17 mouse cellular contexts compared by ENCODE assay signal in the genomic region with DNA sequence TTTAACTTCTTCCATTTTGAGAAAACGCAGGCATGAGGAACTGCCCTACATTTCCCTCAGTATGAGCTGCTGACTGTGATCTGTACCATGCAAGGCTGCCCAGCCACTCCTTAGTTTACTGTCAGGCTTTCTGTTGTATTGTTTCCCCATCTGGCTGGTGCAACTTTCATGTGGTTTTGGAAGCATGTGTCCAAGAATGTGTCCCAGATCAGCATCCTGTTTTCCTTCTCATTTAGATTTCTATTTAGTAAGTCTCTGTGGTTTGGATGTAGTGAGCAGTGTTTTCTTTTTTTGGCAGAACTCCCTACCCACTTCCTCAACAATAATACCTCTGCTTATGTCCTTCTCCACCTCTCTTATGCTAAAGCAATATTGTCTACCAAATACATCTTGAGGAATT.
A peak's percentile ranks its signal among the peaks of the same experiment; 100 is the strongest.
DNase-seq lines count a peak whose midpoint lies in the region; ATAC-seq and TF ChIP-seq lines count a peak whose summit lies in the region.
"Had no signal": no experiment of that assay in that cellular context is flagged by ENCODE, and none has a peak within 500 bp of the region (broad histone marks: within the 10 kb centered on the region; RNA-seq: fewer than 3 reads in every experiment).

No protein-coding gene starts in this region.

- DNase-seq in gastrocnemius, adult 2 months, result peak; percentile 29
- no peak for DNase-seq in gastrocnemius, postnatal 10 days
- DNase-seq in layer of hippocampus, adult 11-12 months (ENCODE audit: low spot score), result peak; percentile 12
- no peak for DNase-seq in layer of hippocampus, postnatal 14 days (ENCODE audit: low spot score in 2 of 2)
- peak; percentile 61 for DNase-seq in 416B (ENCODE audit: low read depth)
- peak; percentile 36 for DNase-seq in kidney, postnatal 0 days (ENCODE audit: low spot score)
- DNase-seq in midbrain, embryonic 11.5 days (ENCODE audit: low spot score, missing footprints), result no peak
- DNase-seq in cerebellum, adult 11-12 months, result no peak
- DNase-seq: adrenal gland, postnatal 14 days; midbrain, embryonic 14.5 days; retina, postnatal 1 day; thymus, postnatal 25 days had no signal

- no peak overlapping the region for H3K4me2 ChIP-seq in kidney, postnatal 0 days (ENCODE audit: low read length)
- H3K4me2 ChIP-seq in midbrain, embryonic 11.5 days, result no peak overlapping the region
- H3K4me2 ChIP-seq: forebrain, embryonic 12.5 days; heart, embryonic 13.5 days; limb, embryonic 13.5 days; lung, embryonic 15.5 days; neural tube, embryonic 12.5 days had no signal

- no peak for TF ChIP-seq CTCF in gastrocnemius, adult 2 months (IDR thresholded peaks at IDR 0.05)
- TF ChIP-seq CTCF in kidney, postnatal 0 days (IDR thresholded peaks at IDR 0.05; ENCODE audit: low read depth), result no peak

- no peaks in the 10 kb centered on the region for H3K36me3 ChIP-seq in kidney, postnatal 0 days (ENCODE audit: insufficient read depth, low read length)
- no peaks in the 10 kb centered on the region for H3K36me3 ChIP-seq in midbrain, embryonic 11.5 days (ENCODE audit: control insufficient read depth, insufficient read depth, low read length)
- H3K36me3 ChIP-seq: forebrain, embryonic 12.5 days; heart, embryonic 13.5 days; limb, embryonic 13.5 days; lung, embryonic 15.5 days; neural tube, embryonic 12.5 days had no signal

- intact Hi-C loops in gastrocnemius, adult 2 months (cut with DNase I), result no loop called here

- H3K4me3 ChIP-seq in gastrocnemius, adult 2 months, result no peak overlapping the region
- no peak overlapping the region for H3K4me3 ChIP-seq in kidney, postnatal 0 days (replicated peaks; ENCODE audit: low read depth, low read length)
- H3K4me3 ChIP-seq in midbrain, embryonic 11.5 days (ENCODE audit: low read depth, low read length), result no peak overlapping the region
- H3K4me3 ChIP-seq: forebrain, embryonic 12.5 days; heart, embryonic 13.5 days; limb, embryonic 13.5 days; lung, embryonic 15.5 days; neural tube, embryonic 12.5 days had no signal

- no peak for ATAC-seq in kidney, postnatal 0 days (replicated peaks; ENCODE audit: low FRiP score, low read depth)
- no peak for ATAC-seq in midbrain, embryonic 11.5 days (ENCODE audit: low FRiP score)

- no peaks in the 10 kb centered on the region for H3K27me3 ChIP-seq in kidney, postnatal 0 days (ENCODE audit: insufficient read depth, low read length)
- no peaks in the 10 kb centered on the region for H3K27me3 ChIP-seq in midbrain, embryonic 11.5 days (ENCODE audit: control insufficient read depth, insufficient read depth, low read length)
- H3K27me3 ChIP-seq: forebrain, embryonic 12.5 days; heart, embryonic 13.5 days; limb, embryonic 13.5 days; lung, embryonic 15.5 days; neural tube, embryonic 12.5 days had no signal

- peak overlapping the region; percentile 54 for H3K27ac ChIP-seq in gastrocnemius, adult 2 months
- H3K27ac ChIP-seq in kidney, postnatal 0 days, result no peak overlapping the region
- no peak overlapping the region for H3K27ac ChIP-seq in midbrain, embryonic 11.5 days (ENCODE audit: low read depth, low read length)
- H3K27ac ChIP-seq: forebrain, embryonic 12.5 days; heart, embryonic 13.5 days; limb, embryonic 13.5 days; lung, embryonic 15.5 days; neural tube, embryonic 12.5 days had no signal

- no peak overlapping the region for H3K9ac ChIP-seq in kidney, postnatal 0 days (ENCODE audit: low read depth, low read length)
- H3K9ac ChIP-seq in midbrain, embryonic 11.5 days (ENCODE audit: low read length), result no peak overlapping the region
- H3K9ac ChIP-seq: forebrain, embryonic 12.5 days; heart, embryonic 13.5 days; limb, embryonic 13.5 days; lung, embryonic 15.5 days; neural tube, embryonic 12.5 days had no signal

- H3K4me1 ChIP-seq in kidney, postnatal 0 days (replicated peaks; ENCODE audit: insufficient read depth, low read length), result no peaks in the 10 kb centered on the region
- no peaks in the 10 kb centered on the region for H3K4me1 ChIP-seq in midbrain, embryonic 11.5 days (ENCODE audit: control insufficient read depth, insufficient read depth, low read length)
- H3K4me1 ChIP-seq: forebrain, embryonic 12.5 days; heart, embryonic 13.5 days; limb, embryonic 13.5 days; lung, embryonic 15.5 days; neural tube, embryonic 12.5 days had no signal

- WGBS in kidney, postnatal 0 days, result 68% methylated on average over 1 of the region's 1 CpGs
- WGBS in midbrain, embryonic 11.5 days, result 81% methylated on average over 1 of the region's 1 CpGs

- H3K9me3 ChIP-seq in kidney, postnatal 0 days (replicated peaks; ENCODE audit: low read length), result no peaks in the 10 kb centered on the region
- no peaks in the 10 kb centered on the region for H3K9me3 ChIP-seq in midbrain, embryonic 11.5 days (ENCODE audit: control insufficient read depth, low read length)
- H3K9me3 ChIP-seq: forebrain, embryonic 12.5 days; lung, embryonic 15.5 days; neural tube, embryonic 12.5 days had no signal

Comparison
In these comparisons a context has a peak if more than half of its experiments do, and no peak if none do; other contexts are left out.
1. DNase-seq: peak in gastrocnemius, adult 2 months (single experiment), layer of hippocampus, adult 11-12 months (single experiment), 416B (single experiment) and kidney, postnatal 0 days (single experiment); none in gastrocnemius, postnatal 10 days (single experiment), layer of hippocampus, postnatal 14 days (0 of 2), midbrain, embryonic 11.5 days (single experiment) and cerebellum, adult 11-12 months (single experiment).